Mouse (Mus musculus): ENCODE data around the gene Gpc1.

- TF ChIP-seq CTCF (IDR thresholded peaks at IDR 0.05; ENCODE audit: extremely low read depth, insufficient read depth, insufficient read length, insufficient replicate concordance) (no peak), POLR2A (IDR thresholded peaks at IDR 0.05; ENCODE audit: low read depth, low read length) (no peak)
Observed at GRCm38 (mm10) chr1:92831188-92832001, at the start of gene Gpc1.

Measured in spleen, adult 2 months (tissue).